Mouse (Mus musculus) C2C12 (cell line): ENCODE data around the gene Map1b.

Experiments used
- CEBPB ChIP-seq: IDR thresholded peaks from one replicate; pipeline ENCODE4 v1.6.1; 2011; ENCODE audit warnings: low read depth, mild to moderate bottlenecking, control low read depth, moderate library complexity
- CTCF ChIP-seq: IDR thresholded peaks from one replicate; pipeline ENCODE4 v1.5.1; 2011; ENCODE audit not compliant: control insufficient read depth, insufficient read depth, insufficient read length
- MAX ChIP-seq: IDR thresholded peaks from one replicate; pipeline ENCODE4 v1.6.1; 2011; ENCODE audit warnings: mild to moderate bottlenecking, control low read depth
- MYOG ChIP-seq: IDR thresholded peaks from one replicate; pipeline ENCODE4 v1.6.1; 2011; ENCODE audit not compliant: control insufficient read depth, insufficient read length; ENCODE audit errors: extremely low read depth
- USF1 ChIP-seq: IDR thresholded peaks from one replicate; pipeline ENCODE4 v1.6.1; 2011; ENCODE audit warnings: low read depth, mild to moderate bottlenecking, control low read depth, moderate library complexity

DNA sequence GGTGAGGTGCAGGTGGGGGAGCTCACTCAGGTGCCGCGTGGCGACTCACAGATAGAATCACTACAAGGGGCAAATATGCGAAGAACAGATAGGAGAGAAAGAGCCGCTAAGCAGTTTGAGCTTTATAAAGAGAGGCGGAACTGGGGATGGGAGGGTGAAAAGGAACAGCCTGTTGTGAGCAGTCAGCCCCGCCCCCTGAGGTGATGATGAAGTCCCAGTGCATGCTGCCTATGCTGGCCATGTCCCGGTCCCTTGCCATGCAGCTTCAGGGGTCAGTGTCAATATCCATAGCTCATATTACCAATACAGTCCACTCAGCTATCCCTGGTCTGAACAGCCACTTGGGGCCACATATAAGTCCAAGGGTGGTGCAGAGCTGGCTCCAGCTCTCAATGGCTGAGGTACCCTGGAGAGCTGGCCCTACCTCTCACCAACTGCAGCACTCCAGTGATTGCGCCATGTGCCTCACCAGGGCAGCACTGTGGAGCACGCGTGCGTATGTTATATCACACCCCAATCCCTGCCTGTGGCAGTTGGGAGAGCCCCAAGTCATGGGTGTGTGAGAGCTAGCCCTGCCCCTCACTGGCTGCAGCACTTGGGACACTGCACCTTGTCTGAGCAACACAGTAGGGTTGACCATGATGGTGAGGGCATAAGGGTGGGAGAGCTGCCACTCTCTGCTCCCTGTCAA is 42.0 kb upstream of the Map1b start:
- TF ChIP-seq CTCF (no peak), MYOG (no peak), MAX (no peak), USF1 (no peak), CEBPB (no peak)
